In the genomic region with DNA sequence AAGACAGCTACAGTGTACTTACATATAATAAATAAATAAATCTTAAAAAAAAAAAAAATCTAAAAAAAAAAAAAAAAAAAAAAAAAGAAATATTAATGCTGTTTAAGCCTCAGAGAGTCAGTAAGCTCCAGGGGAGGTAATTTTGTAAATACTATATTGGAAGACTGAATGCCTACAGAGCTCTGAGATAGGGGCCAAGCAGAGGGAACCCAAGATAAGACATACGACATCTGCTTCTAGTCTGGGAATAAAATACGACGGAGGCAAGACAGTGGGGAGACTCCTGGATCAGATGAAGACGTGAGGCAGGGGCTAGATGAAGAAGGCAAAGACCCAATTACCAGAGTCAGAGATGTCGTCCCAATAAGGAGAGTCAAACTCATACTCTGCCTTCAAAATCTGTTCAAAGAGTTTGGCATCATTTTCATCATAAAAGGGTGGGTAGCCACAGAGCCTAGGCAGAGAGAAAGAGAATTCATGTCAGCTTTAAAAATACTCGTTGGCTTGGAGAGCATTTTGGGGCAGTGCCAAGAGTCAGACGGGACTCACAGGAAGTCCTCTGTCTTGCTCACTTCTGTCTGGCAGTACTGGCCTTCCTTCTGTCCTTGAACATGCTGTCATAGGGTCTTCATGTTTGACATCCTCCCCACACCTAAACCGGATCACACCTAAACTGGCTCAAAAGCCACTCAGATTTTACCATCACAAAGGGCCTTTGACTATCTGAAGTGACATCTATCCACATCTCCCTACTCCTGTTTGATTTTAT, we compare ENCODE assay signal across 11 mouse cellular contexts. TPM values are rescaled to one million over a fixed set of nuclear protein-coding genes. Genes with fewer than 3 reads are reported as not detected.
DNase-seq lines count a peak whose midpoint lies in the region; ATAC-seq and TF ChIP-seq lines count a peak whose summit lies in the region.
"Had no signal": no experiment of that assay in that cellular context is flagged by ENCODE, and none has a peak within 500 bp of the region (broad histone marks: within the 10 kb centered on the region; RNA-seq: fewer than 3 reads in every experiment).

No protein-coding gene starts in this region.

- WGBS in heart, embryonic 11.5 days (ENCODE audit: insufficient replicate concordance) = 57% methylated on average over 8 of the region's 8 CpGs
- WGBS in midbrain, postnatal 0 days = 63% methylated on average over 8 of the region's 8 CpGs

- no peak for ATAC-seq in heart, embryonic 11.5 days (replicated peaks; ENCODE audit: insufficient number of reproducible peaks, low FRiP score, low TSS enrichment)
- no peak for ATAC-seq in midbrain, postnatal 0 days (ENCODE audit: low FRiP score)

- intact Hi-C loops in left cerebral cortex, postnatal 4 days (cut with DNase I) = no loop called here

- no peak overlapping the region for H3K4me2 ChIP-seq in heart, embryonic 11.5 days
- H3K4me2 ChIP-seq in midbrain, postnatal 0 days (ENCODE audit: low read depth, low read length, poor library complexity, severe bottlenecking) = no peak overlapping the region
- H3K4me2 ChIP-seq: hindbrain, embryonic 13.5 days; limb, embryonic 12.5 days had no signal

- H3K9ac ChIP-seq in heart, embryonic 11.5 days (ENCODE audit: low read depth, low read length) = no peak overlapping the region
- no peak overlapping the region for H3K9ac ChIP-seq in midbrain, postnatal 0 days (replicated peaks; ENCODE audit: low read length, poor library complexity, severe bottlenecking)
- H3K9ac ChIP-seq: hindbrain, embryonic 13.5 days; limb, embryonic 12.5 days had no signal

- peaks cover 14% of the 10 kb centered on the region for H3K4me1 ChIP-seq in heart, embryonic 11.5 days (ENCODE audit: control insufficient read depth, insufficient read depth, low read length)
- 0 out of 2 replicates have a peak, but pooled peaks cover 5% of the 10 kb centered on the region for H3K4me1 ChIP-seq in midbrain, postnatal 0 days (ENCODE audit: insufficient read depth, low read length)

- no peak overlapping the region for H3K27ac ChIP-seq in heart, embryonic 11.5 days (ENCODE audit: low read depth, low read length)
- no peak overlapping the region for H3K27ac ChIP-seq in midbrain, postnatal 0 days (ENCODE audit: low read depth, low read length)
- H3K27ac ChIP-seq: hindbrain, embryonic 13.5 days; limb, embryonic 12.5 days had no signal

- peaks cover 10% of the 10 kb centered on the region; the same call in 1 of the 2 replicates for H3K36me3 ChIP-seq in heart, embryonic 11.5 days (ENCODE audit: control insufficient read depth, insufficient read depth, low read length)
- peaks cover 58% of the 10 kb centered on the region for H3K36me3 ChIP-seq in midbrain, postnatal 0 days (ENCODE audit: insufficient read depth, low read length)

- no peak for TF ChIP-seq CTCF in midbrain, postnatal 0 days (IDR thresholded peaks at IDR 0.05)

- no peaks in the 10 kb centered on the region for H3K27me3 ChIP-seq in heart, embryonic 11.5 days (ENCODE audit: control insufficient read depth, insufficient read depth, low read length)
- H3K27me3 ChIP-seq in midbrain, postnatal 0 days (ENCODE audit: insufficient read depth, low read length) = no peaks in the 10 kb centered on the region
- H3K27me3 ChIP-seq: hindbrain, embryonic 13.5 days; limb, embryonic 12.5 days had no signal

- peak; percentile 92 for DNase-seq in heart, adult 11 months
- DNase-seq in left cerebral cortex, postnatal 4 days = peak; percentile 24
- DNase-seq in left cerebral cortex, adult 18-20 months (ENCODE audit: low spot score in 2 of 2) = no peak
- peak; percentile 67 for DNase-seq in adrenal gland, postnatal 10 days
- peak; percentile 61 for DNase-seq in heart, postnatal 4 days
- no peak for DNase-seq in midbrain, postnatal 0 days (ENCODE audit: low spot score)
- no peak for DNase-seq in frontal cortex, postnatal 10 days (ENCODE audit: low spot score in 2 of 2)
- DNase-seq: retina, postnatal 1 day had no signal

- H3K4me3 ChIP-seq in heart, embryonic 11.5 days (ENCODE audit: low read depth, low read length) = no peak overlapping the region
- no peak overlapping the region for H3K4me3 ChIP-seq in midbrain, postnatal 0 days (ENCODE audit: low read depth, low read length)
- H3K4me3 ChIP-seq: hindbrain, embryonic 13.5 days; limb, embryonic 12.5 days had no signal

- no peaks in the 10 kb centered on the region for H3K9me3 ChIP-seq in heart, embryonic 11.5 days (replicated peaks; ENCODE audit: control insufficient read depth, low read length)
- no peaks in the 10 kb centered on the region for H3K9me3 ChIP-seq in midbrain, postnatal 0 days (ENCODE audit: low read length)
- H3K9me3 ChIP-seq: hindbrain, embryonic 13.5 days; limb, embryonic 12.5 days had no signal

RNA-seq across cellular contexts. Expression of gene Camk1, which starts 6.7 kb away (rescaled TPM):
- polyA plus RNA-seq in heart, embryonic 11.5 days (2014; fragmentation: Nextera tagmentation; extraction: Ambion mirVana) = 106 and 109 TPM in 2 replicates
- total RNA-seq in left cerebral cortex, postnatal 4 days (2021) = 100 to 1,000 TPM in 1 of 2 experiments, 10 to 100 TPM in 1; 94.4 to 104 TPM
- total RNA-seq in left cerebral cortex, adult 18-20 months (2021) = 100 to 1,000 TPM; 124 to 128 TPM
- total RNA-seq in adrenal gland, postnatal 10 days (2021) = 10 to 100 TPM; 47.1 to 50.3 TPM
- 10 to 100 TPM; 73.5 to 73.7 TPM for total RNA-seq in heart, postnatal 4 days (2021)
- total RNA-seq in midbrain, postnatal 0 days (2014; rRNA removed) = 102 and 119 TPM in 2 replicates
- polyA plus RNA-seq in midbrain, postnatal 0 days (2015; fragmentation: Nextera tagmentation; extraction: Ambion mirVana) = 132 and 142 TPM in 2 replicates

RNA-seq across cellular contexts. Expression of gene Ogg1, which starts 10.3 kb away (rescaled TPM):
- 10.6 and 11.6 TPM in 2 replicates for polyA plus RNA-seq in heart, embryonic 11.5 days (2014; fragmentation: Nextera tagmentation; extraction: Ambion mirVana)
- 1 to 10 TPM; 8.8 to 9.4 TPM for total RNA-seq in left cerebral cortex, postnatal 4 days (2021)
- 1 to 10 TPM; 7.4 to 7.9 TPM for total RNA-seq in left cerebral cortex, adult 18-20 months (2021)
- 10 to 100 TPM; 11.9 to 12.0 TPM for total RNA-seq in adrenal gland, postnatal 10 days (2021)
- total RNA-seq in heart, postnatal 4 days (2021) = 1 to 10 TPM; 5.2 to 6.2 TPM
- 10.8 and 14.8 TPM in 2 replicates for total RNA-seq in midbrain, postnatal 0 days (2014; rRNA removed)
- polyA plus RNA-seq in midbrain, postnatal 0 days (2015; fragmentation: Nextera tagmentation; extraction: Ambion mirVana) = 7.3 and 8.9 TPM in 2 replicates

RNA-seq across cellular contexts. Expression of gene Brpf1, which starts 30.1 kb away (rescaled TPM):
- 11.0 and 14.6 TPM in 2 replicates for polyA plus RNA-seq in heart, embryonic 11.5 days (2014; fragmentation: Nextera tagmentation; extraction: Ambion mirVana)
- total RNA-seq in left cerebral cortex, postnatal 4 days (2021) = 10 to 100 TPM; 32.8 TPM
- 10 to 100 TPM; 29.1 to 31.2 TPM for total RNA-seq in left cerebral cortex, adult 18-20 months (2021)
- total RNA-seq in adrenal gland, postnatal 10 days (2021) = 10 to 100 TPM; 32.6 to 37.2 TPM
- total RNA-seq in heart, postnatal 4 days (2021) = 10 to 100 TPM; 21.8 to 23.8 TPM
- 22.1 and 28.1 TPM in 2 replicates for total RNA-seq in midbrain, postnatal 0 days (2014; rRNA removed)
- 9.0 and 10.0 TPM in 2 replicates for polyA plus RNA-seq in midbrain, postnatal 0 days (2015; fragmentation: Nextera tagmentation; extraction: Ambion mirVana)

RNA-seq across cellular contexts. Expression of gene Tada3, which starts 40.6 kb away (rescaled TPM):
- polyA plus RNA-seq in heart, embryonic 11.5 days (2014; fragmentation: Nextera tagmentation; extraction: Ambion mirVana) = 43.3 and 44.8 TPM in 2 replicates
- 10 to 100 TPM; 64.4 to 68.2 TPM for total RNA-seq in left cerebral cortex, postnatal 4 days (2021)
- total RNA-seq in left cerebral cortex, adult 18-20 months (2021) = 10 to 100 TPM; 46.8 to 53.7 TPM
- 10 to 100 TPM; 30.5 to 37.1 TPM for total RNA-seq in adrenal gland, postnatal 10 days (2021)
- 10 to 100 TPM; 23.8 to 26.0 TPM for total RNA-seq in heart, postnatal 4 days (2021)
- 27.8 and 31.0 TPM in 2 replicates for total RNA-seq in midbrain, postnatal 0 days (2014; rRNA removed)
- polyA plus RNA-seq in midbrain, postnatal 0 days (2015; fragmentation: Nextera tagmentation; extraction: Ambion mirVana) = 73.8 and 74.0 TPM in 2 replicates

RNA-seq across cellular contexts. Expression of gene Arpc4, which starts 40.9 kb away (rescaled TPM):
- polyA plus RNA-seq in heart, embryonic 11.5 days (2014; fragmentation: Nextera tagmentation; extraction: Ambion mirVana) = 166 and 179 TPM in 2 replicates
- 100 to 1,000 TPM; 288 to 299 TPM for total RNA-seq in left cerebral cortex, postnatal 4 days (2021)
- total RNA-seq in left cerebral cortex, adult 18-20 months (2021) = 100 to 1,000 TPM; 256 to 267 TPM
- total RNA-seq in adrenal gland, postnatal 10 days (2021) = 100 to 1,000 TPM; 181 to 183 TPM
- total RNA-seq in heart, postnatal 4 days (2021) = 100 to 1,000 TPM; 142 to 143 TPM
- total RNA-seq in midbrain, postnatal 0 days (2014; rRNA removed) = 190 and 200 TPM in 2 replicates
- 505 TPM in 2 replicates for polyA plus RNA-seq in midbrain, postnatal 0 days (2015; fragmentation: Nextera tagmentation; extraction: Ambion mirVana)

Comparison
In these comparisons a context has a peak if more than half of its experiments do, and no peak if none do; other contexts are left out.
1. DNase-seq: peak in heart, adult 11 months (single experiment), left cerebral cortex, postnatal 4 days (single experiment), adrenal gland, postnatal 10 days (single experiment) and heart, postnatal 4 days (single experiment); none in left cerebral cortex, adult 18-20 months (0 of 2), midbrain, postnatal 0 days (single experiment) and frontal cortex, postnatal 10 days (0 of 2).